Mouse (Mus musculus) layer of hippocampus, postnatal 10 days (tissue): ENCODE measurements around the gene Azgp1. TPM values are rescaled to one million over a fixed set of nuclear protein-coding genes. Genes with fewer than 3 reads are reported as not detected.

Source experiments
- total RNA-seq, 2 experiments: library from RNA; stranded (reverse); gene quantifications; 2 replicates each; pipeline ENCODE4 v1.2.3; 2021

Azgp1 gene
- total RNA-seq, 2 experiments from 2014 or later, result not detected

Other genes with a start within 250 kb of the Azgp1 start
- gene Nyap1, start 239.9 kb upstream of the Azgp1 start, total RNA-seq, result 100 to 1,000 TPM; 100 to 105 TPM
- 100 to 1,000 TPM; 141 to 146 TPM for gene Tsc22d4, start 235.8 kb upstream of the Azgp1 start, total RNA-seq
- gene Ppp1r35, start 202.7 kb upstream of the Azgp1 start, total RNA-seq, result 10 to 100 TPM; 23.2 to 31.6 TPM
- gene Mepce, start 193.9 kb upstream of the Azgp1 start, total RNA-seq, result 10 to 100 TPM; 33.0 to 33.7 TPM
- gene Zcwpw1, start 193.7 kb upstream of the Azgp1 start, total RNA-seq, result 1 to 10 TPM; 4.8 to 6.3 TPM
- 1 to 10 TPM in 1 of 2 experiments, under 1 TPM in 1; 0.45 to 1.2 TPM for gene Pilra, start 145.2 kb upstream of the Azgp1 start, total RNA-seq
- not detected for gene Pilrb1, start 123.4 kb upstream of the Azgp1 start, total RNA-seq
- gene Pilrb2, start 109.7 kb upstream of the Azgp1 start, total RNA-seq, result not detected
- gene Cyp3a13, start 59.9 kb upstream of the Azgp1 start, total RNA-seq, result not detected
- gene Gjc3, start 18.4 kb upstream of the Azgp1 start, total RNA-seq, result 1 to 10 TPM; 5.7 to 6.1 TPM
- gene Smok3a, start 39.7 kb downstream of the Azgp1 start, total RNA-seq, result not detected
- not detected for gene Smok3b, start 39.9 kb downstream of the Azgp1 start, total RNA-seq
- gene Smok3c, start 71.7 kb downstream of the Azgp1 start, total RNA-seq, result not detected
- gene Zkscan1, start 103.6 kb downstream of the Azgp1 start, total RNA-seq, result 10 to 100 TPM; 38.4 to 43.5 TPM
- 10 to 100 TPM; 23.0 to 26.6 TPM for gene Zscan21, start 135.4 kb downstream of the Azgp1 start, total RNA-seq
- 10 to 100 TPM; 10.8 to 14.3 TPM for gene Zfp113, start 174.2 kb downstream of the Azgp1 start, total RNA-seq
- gene Cops6, start 179.6 kb downstream of the Azgp1 start, total RNA-seq, result 100 to 1,000 TPM; 129 to 145 TPM
- gene Ap4m1, start 190.5 kb downstream of the Azgp1 start, total RNA-seq, result 10 to 100 TPM; 25.9 to 26.5 TPM
- gene Mcm7, start 190.9 kb downstream of the Azgp1 start, total RNA-seq, result 10 to 100 TPM; 20.8 to 25.6 TPM
- gene Taf6, start 205.9 kb downstream of the Azgp1 start, total RNA-seq, result 10 to 100 TPM; 26.2 to 30.0 TPM
- 10 to 100 TPM; 15.4 to 17.6 TPM for gene Cnpy4, start 206.0 kb downstream of the Azgp1 start, total RNA-seq
- gene Mblac1, start 212.8 kb downstream of the Azgp1 start, total RNA-seq, result 10 to 100 TPM; 11.4 to 14.2 TPM
- under 1 TPM in 1 of 2 experiments, not detected in 1; 0.21 TPM for gene Nxpe5, start 244.4 kb downstream of the Azgp1 start, total RNA-seq